Mouse (Mus musculus): ENCODE measurements at regions not wholly inside any gene's neighbourhood (a gene's known extent, or its start where the extent isn't known, plus 50 kb on each side); places are given as distances from the start of the nearest gene placed in this dataset.

DNA sequence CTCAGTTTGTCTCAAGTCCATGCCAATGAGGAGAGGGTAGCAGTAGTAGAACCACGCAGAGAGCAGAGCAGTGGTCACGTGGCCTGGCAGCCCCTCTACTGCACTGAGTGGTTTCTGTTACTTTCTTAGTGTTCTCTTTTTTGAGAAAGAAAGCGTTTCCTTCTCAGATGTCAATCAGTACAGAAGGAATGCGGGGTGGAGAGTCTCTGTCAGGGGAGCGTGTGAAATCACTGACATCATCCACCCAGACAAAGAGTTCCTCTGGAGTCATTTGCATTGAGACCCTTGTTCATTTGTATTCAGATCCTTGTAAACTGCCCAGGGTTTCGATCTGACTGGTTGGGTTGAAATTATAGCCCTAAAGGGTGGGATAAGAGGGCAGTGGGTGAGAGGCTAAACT lies 85.8 kb upstream of the Nckap5 start:
- TF ChIP-seq CTCF (IDR thresholded peaks at IDR 0.05; ENCODE audit: insufficient read depth, low read depth, low read length) (no peak), POLR2A (IDR thresholded peaks at IDR 0.05; ENCODE audit: insufficient read depth, low read depth, low read length) (no peak)
- WGBS = 78% methylated on average over 6 of the region's 6 CpGs
- Histone ChIP-seq H3K27ac (ENCODE audit: insufficient read depth, low read depth, low read length) (no peak overlapping the region), H3K4me1 (ENCODE audit: control insufficient read depth, insufficient read depth, low read length) (no peaks in the 10 kb centered on the region), H3K4me3 (ENCODE audit: insufficient read depth, low read depth, low read length) (no peak overlapping the region)

- no peak overlapping the region for H3K27ac ChIP-seq (ENCODE audit: insufficient read depth, low read depth, low read length)
- TF ChIP-seq CTCF (IDR thresholded peaks at IDR 0.05; ENCODE audit: insufficient read depth, low read depth, low read length) (no peak), POLR2A (IDR thresholded peaks at IDR 0.05; ENCODE audit: insufficient read depth, low read depth, low read length) (no peak)
- no peaks in the 10 kb centered on the region for H3K4me1 ChIP-seq (ENCODE audit: control insufficient read depth, insufficient read depth, low read length)
- H3K4me3 ChIP-seq (ENCODE audit: insufficient read depth, low read depth, low read length) = no peak overlapping the region
- WGBS = 78% methylated on average over 12 of the region's 12 CpGs
Observed at GRCm38 (mm10) chr1:126911277-126912060, 80.9 kb upstream of the Nckap5 start.

GRCm38 (mm10) chr1:126907417-126907816 lies 76.8 kb upstream of the Nckap5 start:
- 94% methylated on average over 2 of the region's 2 CpGs for WGBS
- Histone ChIP-seq H3K4me1 (ENCODE audit: control insufficient read depth, insufficient read depth, low read length) (no peaks in the 10 kb centered on the region), H3K4me3 (ENCODE audit: insufficient read depth, low read depth, low read length) (no peak overlapping the region), H3K27ac (ENCODE audit: insufficient read depth, low read depth, low read length) (no peak overlapping the region)
- no peak for TF ChIP-seq POLR2A (IDR thresholded peaks at IDR 0.05; ENCODE audit: insufficient read depth, low read depth, low read length)
- TF ChIP-seq CTCF (IDR thresholded peaks at IDR 0.05; ENCODE audit: insufficient read depth, low read depth, low read length) = no peak

- 83% methylated on average over 3 of the region's 3 CpGs for WGBS
- H3K4me1 ChIP-seq (ENCODE audit: control insufficient read depth, insufficient read depth, low read length) = no peaks in the 10 kb centered on the region
- no peak for TF ChIP-seq CTCF (IDR thresholded peaks at IDR 0.05; ENCODE audit: insufficient read depth, low read depth, low read length)
- no peak for TF ChIP-seq POLR2A (IDR thresholded peaks at IDR 0.05; ENCODE audit: insufficient read depth, low read depth, low read length)
- no peak overlapping the region for H3K27ac ChIP-seq (ENCODE audit: insufficient read depth, low read depth, low read length)
- no peak overlapping the region for H3K4me3 ChIP-seq (ENCODE audit: insufficient read depth, low read depth, low read length)
Observed at GRCm38 (mm10) chr1:126898484-126898883, 67.9 kb upstream of the Nckap5 start.

- no peaks in the 10 kb centered on the region for H3K4me1 ChIP-seq (ENCODE audit: control insufficient read depth, insufficient read depth, low read length)
- no peak overlapping the region for H3K27ac ChIP-seq (ENCODE audit: insufficient read depth, low read depth, low read length)
- H3K4me3 ChIP-seq (ENCODE audit: insufficient read depth, low read depth, low read length) = no peak overlapping the region
- 88% methylated on average over 4 of the region's 4 CpGs for WGBS
- no peak for TF ChIP-seq POLR2A (IDR thresholded peaks at IDR 0.05; ENCODE audit: insufficient read depth, low read depth, low read length)
- TF ChIP-seq CTCF (IDR thresholded peaks at IDR 0.05; ENCODE audit: insufficient read depth, low read depth, low read length) = no peak
Observed at GRCm38 (mm10) chr1:126896895-126897294, 66.3 kb upstream of the Nckap5 start.

- no peak for TF ChIP-seq CTCF (IDR thresholded peaks at IDR 0.05; ENCODE audit: insufficient read depth, low read depth, low read length)
- TF ChIP-seq POLR2A (IDR thresholded peaks at IDR 0.05; ENCODE audit: insufficient read depth, low read depth, low read length) = no peak
- H3K4me3 ChIP-seq (ENCODE audit: insufficient read depth, low read depth, low read length) = no peak overlapping the region
- H3K4me1 ChIP-seq (ENCODE audit: control insufficient read depth, insufficient read depth, low read length) = no peaks in the 10 kb centered on the region
- H3K27ac ChIP-seq (ENCODE audit: insufficient read depth, low read depth, low read length) = no peak overlapping the region
- 100% methylated on average over 3 of the region's 3 CpGs for WGBS
Observed at GRCm38 (mm10) chr1:126880801-126881200, 50.2 kb upstream of the Nckap5 start.
